Mouse (Mus musculus) adrenal gland, adult (tissue): ENCODE data around the gene Rasl2-9.
"Not testable (repeated sequence)": the region's sequence is repeated elsewhere in the genome, so short reads cannot be mapped to it uniquely, and the experiment has no call there.

Experiments used
- DNase-seq, 2 experiments: peaks; one replicate each; pipeline ENCODE4 v3.0.0; 2022 to 2023; ENCODE audit warnings: low spot score in 1 of 2; ENCODE audit not compliant: inconsistent age in 2 of 2

Rasl2-9 gene

DNA sequence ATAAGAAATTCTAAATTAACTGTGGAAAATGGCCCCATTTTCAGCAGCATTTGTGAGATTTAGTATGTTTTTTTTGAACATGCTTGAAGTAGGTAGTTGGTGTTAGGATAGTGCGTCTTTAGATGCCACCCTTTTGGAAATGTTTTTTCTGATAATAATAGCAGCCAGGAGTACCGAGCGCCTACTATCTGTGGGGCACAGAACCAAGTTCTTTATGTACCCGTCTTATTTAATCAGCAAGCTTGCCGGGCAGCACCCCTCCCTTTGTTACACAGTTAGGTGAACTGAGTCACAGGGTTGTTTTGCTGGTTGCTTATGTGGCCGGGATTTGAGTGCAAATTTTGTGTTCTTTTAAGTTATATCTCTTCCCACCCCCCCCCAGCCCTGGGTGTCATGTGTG is 44.5 kb downstream of the Rasl2-9 start:
- DNase-seq = no peak

DNA sequence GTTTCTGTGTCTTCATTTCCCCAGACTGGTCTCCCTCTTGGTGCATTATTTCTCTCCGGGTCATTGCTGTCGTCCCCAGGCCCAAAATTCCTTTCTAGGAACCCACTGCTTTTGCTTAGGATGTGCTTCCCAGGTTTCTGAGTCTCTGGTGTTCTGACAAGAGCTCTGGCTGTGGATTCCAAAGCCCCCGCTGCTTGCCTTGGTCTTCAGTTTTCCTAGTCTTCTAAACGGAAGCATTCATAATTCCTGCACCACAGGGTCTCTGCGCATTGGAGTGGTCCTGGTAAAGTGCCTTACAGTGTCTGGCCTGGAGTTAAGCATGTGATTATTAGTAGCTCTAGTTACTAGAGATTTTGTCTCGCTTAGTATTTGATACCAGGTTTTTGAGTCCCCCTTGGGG is 44.9 kb downstream of the Rasl2-9 start:
- no peak for DNase-seq

- DNase-seq = peak; percentile 98
Observed at GRCm38 (mm10) chr7:5080010-5080751, 45.6 kb downstream of the Rasl2-9 start, which contains the start of gene Epn1. Epn1 (plus strand) TSS chr7:5080235.

DNA sequence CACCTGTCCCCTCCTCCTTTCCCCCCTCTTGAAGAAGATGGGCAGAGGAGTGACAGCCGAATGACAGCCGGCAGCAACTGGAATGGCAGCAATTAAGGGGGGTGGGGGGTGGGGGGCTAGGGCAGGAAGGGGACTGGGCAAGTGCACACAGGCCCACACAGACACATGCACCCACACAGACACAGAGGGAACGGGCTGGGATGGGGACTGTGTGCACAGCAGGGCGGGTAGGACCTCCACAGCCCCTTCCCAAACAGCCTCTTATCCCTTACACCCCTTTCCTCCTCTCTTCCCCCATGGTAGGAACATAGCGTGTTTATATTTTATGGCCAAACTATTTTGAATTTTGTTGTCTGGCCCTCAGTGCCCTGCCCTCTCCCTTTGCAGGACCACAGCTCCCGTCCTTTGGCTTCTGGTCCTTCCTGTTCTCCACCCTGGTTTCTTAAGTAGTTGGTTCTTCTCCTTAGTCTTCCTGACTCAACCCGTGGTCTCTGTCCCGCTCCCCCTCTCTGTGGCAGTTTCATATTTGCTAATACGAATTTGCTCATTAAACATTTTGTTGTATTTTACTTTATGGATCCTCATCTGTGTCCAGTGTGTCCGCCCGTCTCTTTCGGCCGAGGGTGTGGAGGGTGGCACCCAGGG is 46.3 kb downstream of the Rasl2-9 start:
- not testable (repeated sequence) for DNase-seq

DNA sequence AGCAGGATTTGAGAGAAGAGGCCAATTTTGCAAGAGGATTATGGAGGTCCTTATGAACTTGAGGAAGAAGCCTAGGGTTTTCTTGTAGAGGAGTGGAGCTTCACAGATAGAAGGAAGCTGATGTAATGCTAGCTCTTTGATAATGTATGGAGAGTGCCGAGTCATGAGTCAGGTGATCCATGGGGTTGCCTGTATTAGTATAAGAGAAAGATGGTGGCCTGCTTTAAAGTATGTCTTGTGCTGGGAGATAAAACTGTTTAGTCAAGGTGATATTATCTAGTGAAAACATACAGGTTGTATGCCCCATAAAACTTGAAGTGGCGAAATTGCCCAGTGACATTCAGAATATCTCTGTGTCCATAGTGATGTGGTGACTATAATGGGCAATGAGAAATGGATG is 48.8 kb downstream of the Rasl2-9 start:
- no peak for DNase-seq

DNA sequence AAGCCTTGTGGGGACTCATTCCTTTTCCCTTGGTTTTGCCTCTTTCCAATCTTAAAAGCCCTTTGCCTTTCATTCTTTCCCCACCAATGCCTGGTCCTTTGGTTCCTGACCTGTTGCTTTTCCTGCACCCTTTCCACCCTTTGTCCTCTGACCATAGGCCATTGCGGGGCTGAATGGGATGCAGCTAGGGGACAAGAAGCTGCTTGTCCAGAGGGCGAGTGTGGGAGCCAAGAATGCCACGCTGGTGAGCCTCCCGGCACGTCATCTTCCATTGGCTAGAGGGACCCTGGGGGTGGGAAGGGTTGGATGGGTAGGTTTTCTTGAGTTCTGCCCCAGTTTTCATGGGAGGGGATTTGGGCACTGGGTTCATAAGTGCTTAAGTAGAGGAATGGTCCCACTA is 50.8 kb downstream of the Rasl2-9 start:
- no peak for DNase-seq
